Mouse (Mus musculus): Measurements from ENCODE around the gene L3hypdh. TPM values are rescaled to one million over a fixed set of nuclear protein-coding genes. Genes with fewer than 3 reads are reported as not detected.

Gene L3hypdh
- polyA plus RNA-seq, 1 experiment, result 2.4 TPM

- Histone ChIP-seq H3K27me3 (ENCODE audit: control insufficient read depth, insufficient read depth, low read length) (peaks cover 4% of the 10 kb centered on the region; the same call in 1 of the 2 replicates), H3K4me1 (ENCODE audit: control insufficient read depth, insufficient read depth, insufficient read length) (peaks cover 10% of the 10 kb centered on the region), H3K27ac (ENCODE audit: insufficient read depth, low read length) (no peak overlapping the region), H3K36me3 (ENCODE audit: control insufficient read depth, insufficient read depth, low read length) (no peaks in the 10 kb centered on the region), H3K4me3 (ENCODE audit: extremely low read depth, insufficient read depth, insufficient read length) (no peak overlapping the region)
- DNase-seq (ENCODE audit: low read depth in 1 of 2, low spot score in 2 of 2), result no peak
- 84% methylated on average over 9 of the region's 9 CpGs for WGBS
- no peak for TF ChIP-seq CTCF (IDR thresholded peaks at IDR 0.05; ENCODE audit: extremely low read depth, insufficient read depth, insufficient read length, insufficient replicate concordance)
- TF ChIP-seq POLR2A (IDR thresholded peaks at IDR 0.05; ENCODE audit: low read depth, low read length), result no peak
Measured at GRCm38 (mm10) chr12:72083265-72083664, 2.0 kb downstream of the L3hypdh start.

- Histone ChIP-seq H3K36me3 (ENCODE audit: control insufficient read depth, insufficient read depth, low read length) (no peaks in the 10 kb centered on the region), H3K27me3 (ENCODE audit: control insufficient read depth, insufficient read depth, low read length) (peaks cover 4% of the 10 kb centered on the region; the same call in 1 of the 2 replicates), H3K4me1 (ENCODE audit: control insufficient read depth, insufficient read depth, insufficient read length) (peaks cover 10% of the 10 kb centered on the region), H3K4me3 (ENCODE audit: extremely low read depth, insufficient read depth, insufficient read length) (no peak overlapping the region), H3K27ac (ENCODE audit: insufficient read depth, low read length) (no peak overlapping the region)
- TF ChIP-seq POLR2A (IDR thresholded peaks at IDR 0.05; ENCODE audit: low read depth, low read length), result no peak
- TF ChIP-seq CTCF (IDR thresholded peaks at IDR 0.05; ENCODE audit: extremely low read depth, insufficient read depth, insufficient read length, insufficient replicate concordance), result no peak
- DNase-seq (ENCODE audit: low read depth in 1 of 2, low spot score in 2 of 2), result no peak
- 43% methylated on average over 18 of the region's 18 CpGs for WGBS
Measured at GRCm38 (mm10) chr12:72082370-72082769, 2.9 kb downstream of the L3hypdh start.

GRCm38 (mm10) chr12:72081961-72082360, 3.3 kb downstream of the L3hypdh start:
- WGBS, result 46% methylated on average over 3 of the region's 3 CpGs
- peaks cover 4% of the 10 kb centered on the region; the same call in 1 of the 2 replicates for H3K27me3 ChIP-seq (ENCODE audit: control insufficient read depth, insufficient read depth, low read length)

GRCm38 (mm10) chr12:72078248-72078647, 7.0 kb downstream of the L3hypdh start:
- DNase-seq (ENCODE audit: low read depth in 1 of 2, low spot score in 2 of 2), result no peak
- TF ChIP-seq CTCF (IDR thresholded peaks at IDR 0.05; ENCODE audit: extremely low read depth, insufficient read depth, insufficient read length, insufficient replicate concordance) (no peak), POLR2A (IDR thresholded peaks at IDR 0.05; ENCODE audit: low read depth, low read length) (no peak)
- H3K27ac ChIP-seq (ENCODE audit: insufficient read depth, low read length), result no peak overlapping the region
- no peaks in the 10 kb centered on the region for H3K4me1 ChIP-seq (ENCODE audit: control insufficient read depth, insufficient read depth, insufficient read length)
- H3K27me3 ChIP-seq (ENCODE audit: control insufficient read depth, insufficient read depth, low read length), result no peaks in the 10 kb centered on the region
- H3K36me3 ChIP-seq (ENCODE audit: control insufficient read depth, insufficient read depth, low read length), result no peaks in the 10 kb centered on the region
- H3K4me3 ChIP-seq (ENCODE audit: extremely low read depth, insufficient read depth, insufficient read length), result no peak overlapping the region
- WGBS, result 94% methylated on average over 3 of the region's 3 CpGs

More at GRCm38 (mm10) chr12:72081961-72082360, 3.3 kb downstream of the L3hypdh start:
- TF ChIP-seq CTCF (IDR thresholded peaks at IDR 0.05; ENCODE audit: extremely low read depth, insufficient read depth, insufficient read length, insufficient replicate concordance), result no peak
- TF ChIP-seq POLR2A (IDR thresholded peaks at IDR 0.05; ENCODE audit: low read depth, low read length), result no peak
- DNase-seq (ENCODE audit: low read depth in 1 of 2, low spot score in 2 of 2), result no peak
- Histone ChIP-seq H3K27ac (ENCODE audit: insufficient read depth, low read length) (no peak overlapping the region), H3K4me1 (ENCODE audit: control insufficient read depth, insufficient read depth, insufficient read length) (peaks cover 10% of the 10 kb centered on the region), H3K36me3 (ENCODE audit: control insufficient read depth, insufficient read depth, low read length) (no peaks in the 10 kb centered on the region), H3K4me3 (ENCODE audit: extremely low read depth, insufficient read depth, insufficient read length) (no peak overlapping the region)

GRCm38 (mm10) chr12:72070327-72071269, 14.6 kb downstream of the L3hypdh start, which contains the start of gene Gpr135:
Gene Gpr135, minus strand, starts transcription at chr12:72071125.
- H3K4me1 ChIP-seq (ENCODE audit: control insufficient read depth, insufficient read depth, insufficient read length), result peaks cover 10% of the 10 kb centered on the region
- DNase-seq (ENCODE audit: low read depth in 1 of 2, low spot score in 2 of 2), result peak; percentile 45 to 75
- TF ChIP-seq CTCF (IDR thresholded peaks at IDR 0.05; ENCODE audit: extremely low read depth, insufficient read depth, insufficient read length, insufficient replicate concordance) (peak; percentile 83), POLR2A (IDR thresholded peaks at IDR 0.05; ENCODE audit: low read depth, low read length) (no peak)
- peaks cover 10% of the 10 kb centered on the region for H3K27me3 ChIP-seq (ENCODE audit: control insufficient read depth, insufficient read depth, low read length)
- 1% methylated on average over 94 of the region's 94 CpGs for WGBS
- H3K36me3 ChIP-seq (ENCODE audit: control insufficient read depth, insufficient read depth, low read length), result no peaks in the 10 kb centered on the region
- peak within 1 kb of the TSS; percentile 71 for H3K4me3 ChIP-seq (ENCODE audit: extremely low read depth, insufficient read depth, insufficient read length)
- no peak within 1 kb of the TSS for H3K27ac ChIP-seq (ENCODE audit: insufficient read depth, low read length)

GRCm38 (mm10) chr12:72069626-72070326, 15.5 kb downstream of the L3hypdh start:
- WGBS, result 10% methylated on average over 40 of the region's 40 CpGs
- TF ChIP-seq CTCF (IDR thresholded peaks at IDR 0.05; ENCODE audit: extremely low read depth, insufficient read depth, insufficient read length, insufficient replicate concordance) (no peak), POLR2A (IDR thresholded peaks at IDR 0.05; ENCODE audit: low read depth, low read length) (no peak)
- Histone ChIP-seq H3K4me1 (ENCODE audit: control insufficient read depth, insufficient read depth, insufficient read length) (peaks cover 10% of the 10 kb centered on the region), H3K4me3 (ENCODE audit: extremely low read depth, insufficient read depth, insufficient read length) (peak overlapping the region; percentile 50; the same call in 1 of the 2 replicates), H3K27me3 (ENCODE audit: control insufficient read depth, insufficient read depth, low read length) (peaks cover 10% of the 10 kb centered on the region), H3K27ac (ENCODE audit: insufficient read depth, low read length) (no peak overlapping the region), H3K36me3 (ENCODE audit: control insufficient read depth, insufficient read depth, low read length) (no peaks in the 10 kb centered on the region)
- DNase-seq (ENCODE audit: low read depth in 1 of 2, low spot score in 2 of 2), result no peak
